Mouse (Mus musculus): ENCODE results near the gene Lmf2.

The Lmf2 gene

GRCm38 (mm10) chr15:89355241-89356187, at the start of gene Lmf2, which contains the start of gene Ncaph2:
Gene Lmf2 (minus strand): TSS chr15:89355659.
Gene Ncaph2 (plus strand): TSS chr15:89355719.
- peak; percentile 93 for DNase-seq

GRCm38 (mm10) chr15:89404831-89405623, 49.6 kb upstream of the Lmf2 start:
- DNase-seq, result no peak

- no peak for DNase-seq
These were observed 47.0 kb upstream of the Lmf2 start for GRCm38 (mm10) chr15:89402471-89402870.

GRCm38 (mm10) chr15:89399716-89400115, 44.3 kb upstream of the Lmf2 start:
- DNase-seq, result no peak

GRCm38 (mm10) chr15:89398146-89398545, 42.7 kb upstream of the Lmf2 start:
- no peak for DNase-seq

- no peak for DNase-seq
These were observed 41.4 kb upstream of the Lmf2 start for GRCm38 (mm10) chr15:89396883-89397282.

- DNase-seq, result peak; percentile 58
These were observed 34.6 kb upstream of the Lmf2 start for GRCm38 (mm10) chr15:89390081-89390480.

- no peak for DNase-seq
These were observed 31.7 kb upstream of the Lmf2 start for GRCm38 (mm10) chr15:89387127-89387526.

GRCm38 (mm10) chr15:89384617-89385016, 29.2 kb upstream of the Lmf2 start, which contains the start of gene Klhdc7b:
Gene Klhdc7b (plus strand): TSS chr15:89384917.
- peak; percentile 15 for DNase-seq

- DNase-seq, result peak; percentile 75
These were observed 24.0 kb upstream of the Lmf2 start for GRCm38 (mm10) chr15:89379429-89379828.

- DNase-seq, result peak; percentile 90
These were observed 23.5 kb upstream of the Lmf2 start, which contains the start of gene Odf3b for GRCm38 (mm10) chr15:89378831-89379401. Gene Odf3b (minus strand): TSS chr15:89379282.

- peak; percentile 75 for DNase-seq
These were observed 22.7 kb upstream of the Lmf2 start for GRCm38 (mm10) chr15:89377938-89378828.

GRCm38 (mm10) chr15:89377362-89377761, 21.9 kb upstream of the Lmf2 start:
- peak; percentile 45 for DNase-seq

- DNase-seq, result peak; percentile 47
These were observed 21.5 kb upstream of the Lmf2 start, which contains the start of gene Tymp for GRCm38 (mm10) chr15:89376957-89377356. Gene Tymp (minus strand): TSS chr15:89377039.

GRCm38 (mm10) chr15:89376040-89376439, 20.6 kb upstream of the Lmf2 start:
- DNase-seq, result peak; percentile 47

- peak; percentile 50 for DNase-seq
These were observed 19.5 kb upstream of the Lmf2 start for GRCm38 (mm10) chr15:89374801-89375534.

- peak; percentile 64 for DNase-seq
These were observed 18.9 kb upstream of the Lmf2 start for GRCm38 (mm10) chr15:89374340-89374739.

- DNase-seq, result peak; percentile 95
These were observed 18.3 kb upstream of the Lmf2 start, which contains the start of gene Sco2 for GRCm38 (mm10) chr15:89373762-89374248. Gene Sco2 (minus strand): TSS chr15:89373846.

GRCm38 (mm10) chr15:89373027-89373761, 17.7 kb upstream of the Lmf2 start:
- DNase-seq, result peak; percentile 85

GRCm38 (mm10) chr15:89372536-89372935, 17.1 kb upstream of the Lmf2 start:
- peak; percentile 57 for DNase-seq
